Mouse (Mus musculus): ENCODE data around the gene Ermap.

Gene Ermap

GRCm38 (mm10) chr4:119137313-119137712 is 52.5 kb downstream of the Ermap start:
- no peak for DNase-seq (ENCODE audit: low spot score in 2 of 2)

GRCm38 (mm10) chr4:119133860-119134259 is 56.0 kb downstream of the Ermap start:
- no peak for DNase-seq (ENCODE audit: low spot score in 2 of 2)

GRCm38 (mm10) chr4:119133306-119133705 is 56.5 kb downstream of the Ermap start:
- DNase-seq (ENCODE audit: low spot score in 2 of 2) = no peak

GRCm38 (mm10) chr4:119131189-119131910 is 58.5 kb downstream of the Ermap start:
- no peak for DNase-seq (ENCODE audit: low spot score in 2 of 2)

GRCm38 (mm10) chr4:119129096-119129495 is 60.7 kb downstream of the Ermap start:
- no peak for DNase-seq (ENCODE audit: low spot score in 2 of 2)

GRCm38 (mm10) chr4:119128547-119128946 is 61.3 kb downstream of the Ermap start:
- no peak for DNase-seq (ENCODE audit: low spot score in 2 of 2)

- DNase-seq (ENCODE audit: low spot score in 2 of 2) = no peak
These were observed 62.6 kb downstream of the Ermap start for GRCm38 (mm10) chr4:119127229-119127628.

GRCm38 (mm10) chr4:119125577-119126270 is 64.1 kb downstream of the Ermap start:
- no peak for DNase-seq (ENCODE audit: low spot score in 2 of 2)

Data from urinary bladder, postnatal 4 days (tissue).